Mouse (Mus musculus) adrenal gland, postnatal 14 days (tissue): ENCODE data around the gene Cdkn1c. TPM values are rescaled to one million over a fixed set of nuclear protein-coding genes. Genes with fewer than 3 reads are reported as not detected.

Experiments
- DNase-seq: peaks from one replicate; pipeline ENCODE4 v3.0.0; 2021; ENCODE audit warnings: mixed read lengths
- total RNA-seq: library from RNA; stranded (reverse); gene quantifications from 2 replicates; pipeline ENCODE4 v1.2.3, GENCODE M21; 2021

The Cdkn1c gene
- total RNA-seq, 1 experiment from 2014 or later: 419 TPM

GRCm38 (mm10) chr7:143437231-143437893 lies 23.5 kb downstream of the Cdkn1c start:
- DNase-seq: no peak

DNA sequence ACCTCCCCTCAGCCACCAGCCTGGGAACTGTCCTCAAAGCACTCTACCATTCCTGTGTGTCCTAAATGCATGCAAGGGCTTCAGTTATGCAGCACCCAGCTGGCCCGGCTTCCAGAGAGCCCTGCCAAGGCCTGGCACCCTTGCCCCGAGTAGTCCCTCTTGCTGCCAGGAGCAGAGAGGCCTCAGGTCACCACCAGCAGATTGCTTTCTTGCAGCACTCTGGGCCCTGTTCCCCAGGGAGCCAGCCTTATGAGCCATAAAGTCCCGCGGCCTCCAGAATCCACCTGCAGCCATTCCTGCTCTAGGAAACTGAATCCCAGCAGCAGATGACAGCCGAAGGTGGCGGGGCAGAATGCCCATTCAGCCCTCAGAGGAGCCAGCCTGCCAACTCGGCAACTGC lies 27.5 kb downstream of the Cdkn1c start:
- DNase-seq: peak; percentile 83

- DNase-seq: no peak
Measured at GRCm38 (mm10) chr7:143432631-143433030, 28.2 kb downstream of the Cdkn1c start.

- DNase-seq: no peak
Measured at GRCm38 (mm10) chr7:143428814-143429499, 31.9 kb downstream of the Cdkn1c start.

DNA sequence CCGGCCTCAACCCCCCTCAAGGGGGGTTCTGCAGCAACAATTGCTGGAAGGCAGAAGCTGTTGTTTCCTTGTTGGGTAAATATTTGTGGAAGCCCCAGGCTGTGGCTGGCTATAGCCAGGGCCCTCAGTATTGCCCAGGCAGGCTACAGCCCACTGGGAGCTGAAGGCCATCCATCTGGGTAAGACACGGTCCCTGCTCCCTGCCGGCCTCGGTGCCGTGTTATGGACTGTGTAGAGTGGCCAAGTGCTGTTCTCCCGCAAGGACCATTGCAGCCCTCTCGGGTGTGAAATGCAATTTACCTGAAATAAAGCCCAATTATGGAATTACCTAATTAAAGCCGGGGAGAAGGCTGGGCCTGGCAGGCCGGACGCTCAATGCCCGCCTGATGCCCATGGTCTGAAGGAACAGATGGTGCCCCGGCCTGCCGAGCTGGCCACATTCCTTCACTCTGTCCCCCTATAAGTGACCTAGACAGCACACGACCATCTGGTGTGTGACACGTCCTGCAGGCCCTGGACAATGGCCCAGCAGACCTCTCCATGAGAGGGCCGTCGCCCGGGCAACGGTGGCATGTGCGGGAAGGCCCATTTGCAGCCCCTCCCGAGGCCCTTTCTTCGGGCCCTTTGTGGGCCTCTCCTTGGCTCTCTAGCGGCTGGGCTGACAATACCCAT lies 32.6 kb downstream of the Cdkn1c start:
- no peak for DNase-seq

- DNase-seq: no peak
Measured at GRCm38 (mm10) chr7:143419585-143420160, 41.2 kb downstream of the Cdkn1c start.

DNA sequence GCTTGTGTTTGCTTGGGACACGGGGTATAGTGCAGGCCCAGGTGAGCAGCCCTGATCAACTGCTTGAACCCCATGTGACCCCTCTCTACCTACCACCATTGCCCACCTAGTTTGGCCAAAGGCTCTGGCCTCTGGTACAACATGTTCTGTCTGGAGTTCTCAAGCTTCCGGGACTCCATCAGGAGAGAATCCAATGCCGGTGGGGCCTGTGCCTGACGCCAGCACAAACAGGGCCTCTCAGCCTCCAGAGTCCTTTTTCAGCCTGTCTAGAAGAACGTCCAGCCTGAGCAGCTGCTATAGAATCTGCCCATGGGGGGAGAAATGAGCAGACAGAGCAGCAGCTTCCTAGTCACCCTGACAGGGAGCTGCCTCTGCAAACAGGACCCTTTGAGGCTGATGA lies 43.0 kb downstream of the Cdkn1c start:
- no peak for DNase-seq

DNA sequence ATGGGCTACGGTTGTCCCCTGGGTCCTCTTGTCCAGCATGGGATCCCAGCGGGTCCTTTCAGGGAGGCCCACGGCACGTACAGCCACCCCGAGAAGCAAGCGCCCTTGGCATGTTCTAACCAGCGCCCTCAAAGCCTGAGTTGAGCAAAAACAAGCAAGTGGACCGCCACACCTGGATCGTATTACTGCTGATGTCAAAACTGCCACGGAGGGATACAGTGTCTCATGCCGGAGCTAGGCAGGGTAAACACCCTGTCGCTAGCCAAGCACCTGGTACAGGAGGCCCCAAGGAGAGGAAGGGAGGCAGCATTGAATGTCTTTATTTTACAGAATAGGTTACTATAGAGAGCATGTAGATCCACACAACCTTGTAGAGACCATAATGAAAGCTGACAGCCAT lies 44.4 kb downstream of the Cdkn1c start:
- no peak for DNase-seq

- DNase-seq: no peak
Measured at GRCm38 (mm10) chr7:143415070-143415469, 45.8 kb downstream of the Cdkn1c start.

- no peak for DNase-seq
Measured at GRCm38 (mm10) chr7:143412606-143413005, 48.2 kb downstream of the Cdkn1c start.

GRCm38 (mm10) chr7:143408615-143409021 lies 52.2 kb downstream of the Cdkn1c start:
- peak; percentile 76 for DNase-seq

Other genes starting within 250 kb of the Cdkn1c start
- gene Slc22a18, start 12.7 kb upstream of the Cdkn1c start, total RNA-seq: 1.8 and 11.3 TPM in 2 replicates
- 0.78 and 1.4 TPM in 2 replicates for gene Phlda2, start 42.1 kb upstream of the Cdkn1c start, total RNA-seq
- gene Nap1l4, start 88.1 kb upstream of the Cdkn1c start, total RNA-seq: 154 and 166 TPM in 2 replicates
- gene Cars, start 139.0 kb upstream of the Cdkn1c start, total RNA-seq: 49.1 and 57.2 TPM in 2 replicates
- 0.93 and 1.8 TPM in 2 replicates for gene Tnfrsf26, start 167.7 kb upstream of the Cdkn1c start, total RNA-seq
- gene Tnfrsf22, start 188.6 kb upstream of the Cdkn1c start, total RNA-seq: 4.1 and 5.3 TPM in 2 replicates
- 2.4 and 3.2 TPM in 2 replicates for gene Tnfrsf23, start 224.8 kb upstream of the Cdkn1c start, total RNA-seq